Mouse (Mus musculus) splenic B cell, adult 2 months (primary cell): ENCODE results near the gene Pth2.
A peak's percentile ranks its signal among the peaks of the same experiment; 100 is the strongest.

Experiments used
- DNase-seq: peaks from one replicate; pipeline ENCODE4 v3.0.0-alpha.2; 2011; ENCODE audit warnings: low read depth, low spot score
- H3K27me3 ChIP-seq: 2 replicates; pipeline ENCODE4 v1.6.1; 2012; ENCODE audit warnings: mild to moderate bottlenecking, low read length, moderate library complexity, mixed read lengths; ENCODE audit not compliant: control insufficient read depth, poor library complexity, insufficient read depth, severe bottlenecking
- H3K36me3 ChIP-seq: 2 replicates; pipeline ENCODE4 v1.6.1; 2012; ENCODE audit warnings: mild to moderate bottlenecking, low read length, moderate library complexity, mixed read lengths; ENCODE audit not compliant: control insufficient read depth, poor library complexity, insufficient read depth, severe bottlenecking

Gene Pth2

DNA sequence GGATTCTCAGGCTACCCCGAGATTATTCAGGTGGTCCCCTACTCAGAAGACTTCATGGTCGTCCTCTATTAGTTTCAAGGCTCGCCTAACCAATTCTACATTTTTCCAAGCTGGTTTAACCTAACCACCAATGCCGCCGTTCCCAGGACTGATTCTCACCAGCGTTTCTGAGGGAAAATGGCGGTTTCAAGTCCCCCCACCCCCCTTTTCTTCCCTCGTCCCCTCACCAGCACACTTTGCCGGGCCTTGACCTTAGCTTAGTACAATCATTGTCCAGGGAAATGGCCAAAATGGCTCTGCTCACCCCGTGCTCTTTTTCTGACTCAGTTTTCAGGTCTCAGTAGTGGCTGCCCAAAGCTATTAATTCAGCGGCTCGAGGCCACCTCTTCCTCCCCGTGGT, 5.4 kb upstream of the Pth2 start:
- no peaks in the 10 kb centered on the region; the same call in 1 of the 2 replicates for H3K27me3 ChIP-seq
- no peaks in the 10 kb centered on the region for H3K36me3 ChIP-seq
- no peak for DNase-seq

- no peaks in the 10 kb centered on the region for H3K36me3 ChIP-seq
- no peaks in the 10 kb centered on the region; the same call in 1 of the 2 replicates for H3K27me3 ChIP-seq
- no peak for DNase-seq
These were observed 4.9 kb upstream of the Pth2 start for GRCm38 (mm10) chr7:45175929-45176328.

DNA sequence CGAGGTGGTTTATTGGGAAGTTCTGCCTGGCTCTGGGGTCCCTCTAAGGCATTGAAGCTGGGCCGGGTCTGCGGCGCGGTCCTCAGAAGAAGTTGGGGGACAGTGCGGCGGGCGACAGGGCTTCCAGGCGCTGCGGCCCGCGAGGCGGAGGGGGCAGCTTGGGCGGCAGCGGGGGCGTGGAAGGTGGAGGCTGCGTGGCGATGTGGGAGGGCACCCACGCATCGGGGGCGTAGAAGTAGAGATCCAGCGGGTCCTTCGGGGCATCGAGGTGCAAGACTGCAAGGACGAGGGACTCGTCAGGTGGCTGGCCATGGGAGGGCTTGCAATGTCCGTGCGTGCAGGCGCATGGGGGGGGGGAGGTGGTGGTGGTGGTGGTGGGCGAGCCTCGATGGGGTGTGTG, 4.4 kb upstream of the Pth2 start:
- Histone ChIP-seq H3K36me3 (no peaks in the 10 kb centered on the region), H3K27me3 (no peaks in the 10 kb centered on the region; the same call in 1 of the 2 replicates)
- no peak for DNase-seq

DNA sequence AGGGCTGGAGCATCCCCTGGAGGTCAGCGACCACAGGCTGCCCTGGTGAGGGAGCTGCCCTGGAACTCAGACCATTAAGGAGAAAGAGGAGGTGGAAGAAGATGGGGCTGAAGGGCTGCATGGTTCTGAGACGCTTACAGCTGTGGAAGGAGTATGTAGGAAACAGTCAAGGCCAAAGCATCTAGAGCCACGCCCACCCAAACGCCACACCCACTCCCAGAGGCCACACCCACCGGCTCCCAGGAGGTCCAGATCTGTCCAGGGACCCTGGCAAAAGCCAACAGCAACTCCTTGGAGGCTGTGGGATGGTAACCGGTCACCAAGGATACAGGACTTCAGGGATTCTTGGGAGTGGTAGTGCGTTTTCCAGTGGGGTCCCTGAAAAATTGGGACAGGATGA, 2.2 kb upstream of the Pth2 start:
- H3K27me3 ChIP-seq: no peaks in the 10 kb centered on the region; the same call in 1 of the 2 replicates
- no peak for DNase-seq
- H3K36me3 ChIP-seq: no peaks in the 10 kb centered on the region

DNA sequence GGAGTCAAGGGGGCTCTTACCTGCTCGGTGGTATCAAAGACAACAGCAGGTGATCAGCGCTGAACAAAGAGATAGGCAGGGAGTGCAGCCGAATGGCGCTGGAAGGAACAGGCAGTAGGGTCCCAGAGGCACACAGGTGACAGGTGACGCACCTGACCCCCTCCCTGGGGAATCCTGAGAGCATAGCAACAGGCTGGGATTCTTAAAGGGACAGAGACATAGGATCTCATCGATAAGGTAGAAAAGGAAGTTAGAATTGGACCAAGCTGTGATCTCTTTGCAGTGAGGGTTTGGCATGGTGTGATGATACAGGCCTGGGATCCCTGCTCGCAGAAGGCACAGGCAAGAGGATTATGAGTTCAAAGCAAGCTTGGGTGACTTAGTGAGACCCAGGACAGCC, 1.3 kb upstream of the Pth2 start, which contains the start of gene Gfy:
Gene Gfy (minus strand): TSS at position 101 of the 400 bp plus-strand sequence.
- H3K27me3 ChIP-seq: no peaks in the 10 kb centered on the region; the same call in 1 of the 2 replicates
- no peak for DNase-seq
- H3K36me3 ChIP-seq: no peaks in the 10 kb centered on the region

DNA sequence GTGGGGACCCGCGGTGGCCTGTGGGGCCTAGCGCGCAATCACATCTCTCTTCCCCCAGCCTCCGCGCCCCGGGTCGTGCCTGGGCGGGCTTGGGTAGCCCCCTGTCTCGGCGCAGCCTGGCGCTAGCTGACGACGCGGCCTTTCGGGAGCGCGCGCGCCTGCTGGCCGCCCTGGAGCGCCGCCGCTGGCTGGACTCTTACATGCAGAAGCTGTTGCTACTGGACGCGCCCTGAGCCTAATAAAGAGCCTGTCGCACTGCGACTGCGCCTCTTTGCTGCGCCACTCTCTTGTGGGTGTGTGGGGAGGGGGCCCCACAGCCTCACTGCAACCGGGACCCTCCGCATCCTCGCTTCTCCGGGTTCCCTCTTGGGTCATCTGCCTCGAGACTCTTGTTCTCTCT, 745 bp downstream of the Pth2 start:
- Histone ChIP-seq H3K27me3 (no peaks in the 10 kb centered on the region; the same call in 1 of the 2 replicates), H3K36me3 (no peaks in the 10 kb centered on the region)
- peak; percentile 22 for DNase-seq

DNA sequence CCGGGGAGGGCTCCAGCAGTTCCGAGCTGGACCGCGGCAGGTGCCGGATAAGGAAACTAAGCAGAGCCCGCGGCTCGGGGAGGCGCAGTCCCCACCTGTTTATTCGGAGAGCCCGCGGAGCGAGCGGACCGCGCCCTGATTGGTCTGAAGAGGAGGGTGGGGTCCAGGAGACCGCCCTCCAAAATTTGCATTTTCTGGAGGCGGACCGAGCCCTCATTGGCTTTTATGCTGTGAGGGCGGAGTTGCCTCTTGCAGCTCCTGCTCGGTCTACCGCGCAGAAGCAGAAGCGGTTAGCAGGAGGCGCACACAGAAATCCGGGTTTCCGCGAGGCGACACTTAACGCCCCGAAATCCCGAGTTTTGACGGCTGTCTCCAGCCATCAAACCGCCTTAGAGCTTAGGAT, 1.4 kb downstream of the Pth2 start:
- no peaks in the 10 kb centered on the region for H3K36me3 ChIP-seq
- H3K27me3 ChIP-seq: no peaks in the 10 kb centered on the region
- peak; percentile 92 for DNase-seq

DNA sequence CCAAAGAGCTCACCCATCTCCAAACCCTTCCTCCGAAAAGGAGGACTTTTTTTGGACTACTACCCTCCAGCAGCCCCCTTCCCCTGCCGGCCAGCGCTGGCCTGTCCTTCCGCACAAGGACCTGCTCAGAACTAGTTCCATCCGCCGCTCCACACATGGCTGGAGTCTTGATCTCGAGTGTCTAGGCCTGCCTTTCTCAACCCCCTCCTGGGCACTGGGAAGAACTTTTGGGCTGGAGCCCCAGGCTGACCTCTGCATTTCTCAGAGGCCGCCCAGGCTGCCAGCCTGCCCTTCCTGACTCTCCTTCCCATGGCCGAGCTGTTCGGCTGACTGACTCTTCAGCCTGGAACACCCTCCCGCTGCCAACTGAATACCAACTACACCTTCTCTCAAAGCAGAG, 1.8 kb downstream of the Pth2 start:
- Histone ChIP-seq H3K27me3 (no peaks in the 10 kb centered on the region), H3K36me3 (no peaks in the 10 kb centered on the region)
- DNase-seq: no peak

- no peaks in the 10 kb centered on the region for H3K36me3 ChIP-seq
- DNase-seq: no peak
- no peaks in the 10 kb centered on the region for H3K27me3 ChIP-seq
These were observed 2.9 kb downstream of the Pth2 start for GRCm38 (mm10) chr7:45183672-45184071.

- no peaks in the 10 kb centered on the region for H3K27me3 ChIP-seq
- H3K36me3 ChIP-seq: no peaks in the 10 kb centered on the region
- no peak for DNase-seq
These were observed 5.1 kb downstream of the Pth2 start for GRCm38 (mm10) chr7:45185921-45186320.

DNA sequence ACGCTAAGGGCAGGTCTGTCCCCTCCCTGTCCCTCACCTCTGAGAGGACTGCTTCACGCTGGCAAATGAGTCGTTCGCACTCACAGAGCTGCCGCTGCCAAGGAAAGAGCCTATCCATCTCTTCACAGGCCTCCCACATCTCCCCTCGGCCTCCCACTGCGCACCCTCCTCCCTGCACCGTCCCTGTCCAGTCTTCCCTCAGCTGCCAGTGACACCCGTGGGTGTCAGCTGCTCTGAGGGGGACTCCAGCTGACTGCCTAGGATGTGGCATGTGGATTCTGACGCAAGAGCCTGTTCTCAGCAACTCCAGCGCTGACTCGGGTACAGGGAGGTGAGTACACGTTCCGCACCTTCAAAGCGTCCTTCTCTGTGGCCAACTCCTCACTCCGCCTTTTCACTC, 8.8 kb downstream of the Pth2 start:
- no peak for DNase-seq
- Histone ChIP-seq H3K36me3 (no peaks in the 10 kb centered on the region), H3K27me3 (no peaks in the 10 kb centered on the region)

DNA sequence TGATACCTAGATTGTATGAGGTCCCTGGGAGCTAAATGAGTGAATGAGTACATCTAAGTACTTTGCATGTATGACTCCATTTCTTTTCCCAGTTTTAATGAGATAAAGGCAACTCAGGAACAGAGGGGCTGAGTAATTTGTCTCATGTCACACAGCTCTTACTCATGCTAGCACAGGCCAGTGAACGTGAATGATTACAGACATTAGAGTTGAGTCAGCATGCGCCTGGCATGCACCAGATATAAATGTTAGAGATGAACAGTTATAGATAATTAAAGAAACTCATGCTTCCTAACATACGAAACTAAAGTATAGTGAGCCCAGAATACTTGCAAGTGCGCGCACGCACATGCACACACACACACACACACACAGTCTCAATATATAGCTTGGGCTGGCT, 9.4 kb downstream of the Pth2 start:
- Histone ChIP-seq H3K27me3 (no peaks in the 10 kb centered on the region), H3K36me3 (no peaks in the 10 kb centered on the region)
- DNase-seq: no peak

DNA sequence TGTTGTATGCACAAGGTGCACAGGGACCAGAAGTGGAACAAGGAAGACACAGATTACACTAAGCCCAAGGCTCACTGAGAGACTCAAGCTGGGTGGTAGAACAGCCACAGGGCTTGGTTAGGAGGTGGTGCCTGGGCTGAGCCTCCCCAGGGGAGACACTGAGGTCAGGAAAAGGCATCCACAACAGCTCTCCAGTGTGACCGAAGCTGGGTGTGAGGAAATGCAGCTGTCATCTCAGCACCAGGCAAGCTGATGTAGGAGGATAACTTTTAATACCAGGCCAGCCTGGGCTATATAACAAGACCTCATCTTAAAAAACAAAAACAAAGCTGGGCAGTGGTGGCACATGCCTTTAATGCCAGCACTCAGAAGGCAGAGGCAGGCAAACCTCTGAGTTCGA, 10.4 kb downstream of the Pth2 start:
- DNase-seq: no peak
- H3K27me3 ChIP-seq: no peaks in the 10 kb centered on the region
- no peaks in the 10 kb centered on the region for H3K36me3 ChIP-seq

DNA sequence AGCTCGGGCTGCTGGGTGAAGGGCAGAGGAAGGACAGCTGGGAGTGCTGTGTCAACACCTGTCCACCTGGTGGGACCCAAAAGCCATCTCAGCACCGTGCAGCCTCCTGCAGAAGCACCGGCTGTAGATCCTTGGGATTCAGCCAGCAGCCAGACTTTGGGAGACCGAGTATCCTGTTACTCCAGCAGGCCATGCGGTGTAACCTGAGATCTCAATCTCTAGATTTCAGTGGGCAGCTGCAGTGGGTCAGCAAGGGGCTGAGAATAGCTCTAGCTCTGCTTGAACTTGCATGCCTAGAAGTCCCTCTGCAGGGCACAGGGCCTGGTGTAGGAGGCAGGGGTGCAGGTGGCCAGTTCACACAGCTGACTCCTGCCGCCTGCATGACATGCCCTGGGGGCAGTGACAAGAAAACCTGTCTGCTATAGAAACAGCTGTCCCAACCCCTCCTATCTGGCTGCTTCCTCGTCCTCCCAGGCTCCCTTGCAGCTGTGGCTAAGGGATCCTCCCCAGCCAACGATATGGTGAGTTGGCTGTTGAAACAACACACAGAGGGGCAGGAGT, 11.1 kb downstream of the Pth2 start:
- H3K27me3 ChIP-seq: no peaks in the 10 kb centered on the region
- no peaks in the 10 kb centered on the region for H3K36me3 ChIP-seq
- no peak for DNase-seq

- Histone ChIP-seq H3K27me3 (no peaks in the 10 kb centered on the region), H3K36me3 (no peaks in the 10 kb centered on the region)
- no peak for DNase-seq
These were observed 12.0 kb downstream of the Pth2 start for GRCm38 (mm10) chr7:45192585-45193310.

- DNase-seq: no peak
- no peaks in the 10 kb centered on the region for H3K36me3 ChIP-seq
- H3K27me3 ChIP-seq: no peaks in the 10 kb centered on the region
These were observed 12.6 kb downstream of the Pth2 start for GRCm38 (mm10) chr7:45193406-45193805.
